Mouse (Mus musculus): ENCODE measurements at regions not wholly inside any gene's neighbourhood (a gene's known extent, or its start where the extent isn't known, plus 50 kb on each side); places are given as distances from the start of the nearest gene placed in this dataset.

DNA sequence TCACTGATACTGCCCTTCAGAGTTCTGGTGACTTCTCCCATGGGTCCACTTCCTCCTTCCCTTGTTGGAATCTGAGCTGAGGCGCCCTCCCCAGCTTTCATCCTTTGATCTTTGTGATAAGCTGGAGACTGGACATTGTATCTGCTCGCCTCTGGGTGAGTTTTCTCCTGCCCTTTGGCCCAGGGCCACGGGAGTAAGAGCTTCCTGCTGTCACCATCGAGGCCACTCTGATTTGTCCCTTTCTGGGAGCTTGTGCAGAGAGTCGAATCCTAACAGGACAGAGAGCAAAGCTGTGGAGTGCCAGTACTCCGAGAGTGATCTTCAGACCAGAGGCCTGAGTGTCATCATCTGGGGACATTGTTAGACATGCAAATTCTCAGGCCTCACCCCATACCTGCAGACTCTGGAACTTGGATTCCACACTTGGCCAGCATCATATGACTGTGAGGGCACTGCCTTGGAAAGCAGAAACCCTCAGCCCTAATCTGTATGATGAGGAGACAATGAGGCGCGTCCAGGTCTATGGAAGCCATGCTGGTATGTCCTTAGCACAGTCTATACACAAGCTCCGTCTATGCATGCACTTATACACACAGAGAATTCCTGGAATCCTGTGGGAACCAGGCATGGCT lies 81.5 kb downstream of the Vegfa start:
- DNase-seq (ENCODE audit: low spot score) (no peak), ATAC-seq (replicated peaks; ENCODE audit: low FRiP score) (no peak)
- Histone ChIP-seq H3K27ac (ENCODE audit: low read depth, low read length) (no peak overlapping the region), H3K9ac (ENCODE audit: low read length) (no peak overlapping the region), H3K4me2 (ENCODE audit: low read depth, low read length, severe bottlenecking) (no peak overlapping the region), H3K4me1 (replicated peaks; ENCODE audit: control insufficient read depth, insufficient read depth, low read length) (no peaks in the 10 kb centered on the region), H3K36me3 (ENCODE audit: control insufficient read depth, insufficient read depth, low read length) (no peaks in the 10 kb centered on the region), H3K4me3 (ENCODE audit: low read depth, low read length) (no peak overlapping the region), H3K27me3 (ENCODE audit: control insufficient read depth, insufficient read depth, low read length) (no peaks in the 10 kb centered on the region), H3K9me3 (ENCODE audit: control insufficient read depth, low read length) (no peaks in the 10 kb centered on the region)
- 59% methylated on average over 9 of the region's 9 CpGs for WGBS

DNA sequence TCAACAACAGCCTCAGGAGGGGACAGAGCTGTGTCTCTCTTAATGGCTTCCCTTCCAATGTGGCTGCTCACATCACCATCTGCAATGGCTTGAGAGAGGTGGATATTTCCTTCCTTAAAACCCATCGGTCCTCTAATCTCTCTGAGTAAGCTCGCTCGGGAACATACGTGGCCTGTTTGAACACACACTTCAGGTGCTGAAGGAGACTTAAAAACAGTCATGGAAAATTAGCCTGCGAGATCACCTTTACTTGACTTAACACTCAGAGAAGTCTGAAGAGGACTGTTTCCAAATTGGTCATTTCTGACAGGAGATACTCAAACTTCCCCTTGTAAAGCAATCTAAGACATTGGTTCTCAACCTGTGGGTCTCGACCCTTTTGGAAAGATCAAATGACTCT lies 83.0 kb downstream of the Vegfa start:
- no peaks in the 10 kb centered on the region for H3K36me3 ChIP-seq (ENCODE audit: control insufficient read depth, insufficient read depth, low read length)
- H3K4me2 ChIP-seq (ENCODE audit: low read depth, low read length, severe bottlenecking): no peak overlapping the region
- H3K9me3 ChIP-seq (ENCODE audit: control insufficient read depth, low read length): no peaks in the 10 kb centered on the region
- no peak overlapping the region for H3K9ac ChIP-seq (ENCODE audit: low read length)
- 91% methylated on average over 6 of the region's 6 CpGs for WGBS
- H3K27me3 ChIP-seq (ENCODE audit: control insufficient read depth, insufficient read depth, low read length): no peaks in the 10 kb centered on the region
- H3K4me3 ChIP-seq (ENCODE audit: low read depth, low read length): no peak overlapping the region
- ATAC-seq (replicated peaks; ENCODE audit: low FRiP score): no peak
- H3K4me1 ChIP-seq (replicated peaks; ENCODE audit: control insufficient read depth, insufficient read depth, low read length): no peaks in the 10 kb centered on the region
- no peak overlapping the region for H3K27ac ChIP-seq (ENCODE audit: low read depth, low read length)
- no peak for DNase-seq (ENCODE audit: low spot score)

DNA sequence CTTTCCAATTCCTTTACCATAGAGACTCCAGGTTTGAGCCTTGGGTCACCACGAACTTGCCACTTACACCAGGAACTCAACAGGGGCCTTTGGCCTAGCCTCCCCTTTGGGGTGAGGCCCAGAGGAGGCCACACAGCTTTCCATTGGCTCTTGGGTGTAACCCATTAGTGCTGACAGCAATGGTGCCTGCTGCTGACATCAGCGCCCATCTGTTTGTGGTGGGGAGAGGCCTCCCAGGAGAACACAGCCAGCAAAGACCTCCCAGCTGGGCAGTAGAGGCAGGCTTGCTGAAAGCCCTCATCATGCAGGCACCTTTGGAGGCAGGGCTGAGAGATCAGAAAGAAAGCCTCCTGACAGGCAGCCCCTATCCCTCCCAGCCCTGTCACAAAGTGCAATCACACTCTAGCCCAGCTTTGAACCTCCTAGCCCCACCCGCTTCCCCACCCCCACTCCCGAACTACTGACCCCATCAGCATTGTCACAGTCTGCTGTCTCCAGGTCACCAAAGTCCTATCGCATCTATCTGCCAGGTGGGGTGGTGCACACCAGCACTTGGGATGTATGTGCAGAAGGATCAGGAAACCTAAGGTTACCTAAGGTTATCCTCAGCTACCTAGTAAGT lies 83.7 kb downstream of the Vegfa start:
- H3K4me1 ChIP-seq (replicated peaks; ENCODE audit: control insufficient read depth, insufficient read depth, low read length): no peaks in the 10 kb centered on the region
- H3K27me3 ChIP-seq (ENCODE audit: control insufficient read depth, insufficient read depth, low read length): no peaks in the 10 kb centered on the region
- H3K9me3 ChIP-seq (ENCODE audit: control insufficient read depth, low read length): no peaks in the 10 kb centered on the region
- H3K4me2 ChIP-seq (ENCODE audit: low read depth, low read length, severe bottlenecking): no peak overlapping the region
- H3K9ac ChIP-seq (ENCODE audit: low read length): no peak overlapping the region
- 76% methylated on average over 5 of the region's 5 CpGs for WGBS
- DNase-seq (ENCODE audit: low spot score) (no peak), ATAC-seq (replicated peaks; ENCODE audit: low FRiP score) (no peak)
- no peak overlapping the region for H3K27ac ChIP-seq (ENCODE audit: low read depth, low read length)
- no peaks in the 10 kb centered on the region for H3K36me3 ChIP-seq (ENCODE audit: control insufficient read depth, insufficient read depth, low read length)
- H3K4me3 ChIP-seq (ENCODE audit: low read depth, low read length): no peak overlapping the region

DNA sequence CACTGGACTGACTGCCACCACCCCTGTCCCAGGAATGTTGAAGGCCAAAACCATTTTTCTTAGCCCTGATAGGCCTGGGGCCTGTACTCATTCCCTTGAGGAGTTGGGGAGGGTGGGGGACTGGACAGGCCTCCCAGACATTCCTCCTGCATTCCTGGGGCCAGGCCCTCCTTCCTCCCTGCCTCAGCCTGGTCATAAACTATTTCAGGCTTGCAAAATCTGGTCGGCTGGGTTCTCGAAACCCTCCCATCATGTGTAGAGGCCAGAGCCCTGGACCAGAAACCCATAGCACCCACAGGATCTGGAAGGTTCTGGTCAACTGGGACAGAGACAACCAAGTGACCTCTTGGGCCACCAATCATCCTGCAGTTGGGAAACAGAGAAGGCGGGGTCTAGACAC lies 87.2 kb downstream of the Vegfa start:
- DNase-seq (ENCODE audit: low spot score): no peak

DNA sequence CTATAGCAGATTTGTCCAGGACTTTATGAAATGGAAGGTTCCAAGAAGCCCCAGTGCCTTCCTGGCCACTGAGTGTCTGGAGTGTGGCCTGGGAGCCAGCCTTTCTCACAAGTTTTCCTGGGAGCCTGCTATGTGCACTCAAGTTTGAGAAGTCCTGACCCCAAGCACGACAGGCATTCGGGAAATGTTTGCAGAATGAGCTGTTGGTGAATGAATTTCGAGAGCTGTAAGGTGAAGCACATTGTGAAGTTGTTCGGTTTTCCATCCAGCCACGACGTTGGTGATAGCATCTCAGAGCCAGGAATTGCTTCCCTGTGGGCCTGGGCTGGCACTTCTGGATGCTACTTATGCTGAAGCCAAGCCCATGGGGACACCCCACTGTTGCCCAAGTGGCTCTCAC lies 88.9 kb downstream of the Vegfa start:
- no peaks in the 10 kb centered on the region for H3K4me1 ChIP-seq (replicated peaks; ENCODE audit: control insufficient read depth, insufficient read depth, low read length)
- no peak overlapping the region for H3K4me2 ChIP-seq (ENCODE audit: low read depth, low read length, severe bottlenecking)
- no peaks in the 10 kb centered on the region for H3K27me3 ChIP-seq (ENCODE audit: control insufficient read depth, insufficient read depth, low read length)
- 82% methylated on average over 6 of the region's 6 CpGs for WGBS
- no peaks in the 10 kb centered on the region for H3K9me3 ChIP-seq (ENCODE audit: control insufficient read depth, low read length)
- DNase-seq (ENCODE audit: low spot score): no peak
- H3K4me3 ChIP-seq (ENCODE audit: low read depth, low read length): no peak overlapping the region
- no peak overlapping the region for H3K9ac ChIP-seq (ENCODE audit: low read length)
- no peak for ATAC-seq (replicated peaks; ENCODE audit: low FRiP score)
- no peaks in the 10 kb centered on the region for H3K36me3 ChIP-seq (ENCODE audit: control insufficient read depth, insufficient read depth, low read length)
- no peak overlapping the region for H3K27ac ChIP-seq (ENCODE audit: low read depth, low read length)

More for the DNA sequence above, 87.2 kb downstream of the Vegfa start:
- Histone ChIP-seq H3K4me1 (replicated peaks; ENCODE audit: control insufficient read depth, insufficient read depth, low read length) (no peaks in the 10 kb centered on the region), H3K9ac (ENCODE audit: low read length) (no peak overlapping the region), H3K27me3 (ENCODE audit: control insufficient read depth, insufficient read depth, low read length) (no peaks in the 10 kb centered on the region), H3K4me3 (ENCODE audit: low read depth, low read length) (no peak overlapping the region), H3K36me3 (ENCODE audit: control insufficient read depth, insufficient read depth, low read length) (no peaks in the 10 kb centered on the region), H3K9me3 (ENCODE audit: control insufficient read depth, low read length) (no peaks in the 10 kb centered on the region), H3K27ac (ENCODE audit: low read depth, low read length) (no peak overlapping the region), H3K4me2 (ENCODE audit: low read depth, low read length, severe bottlenecking) (no peak overlapping the region)
- no peak for ATAC-seq (replicated peaks; ENCODE audit: low FRiP score)
- WGBS: 92% methylated on average over 3 of the region's 3 CpGs

DNA sequence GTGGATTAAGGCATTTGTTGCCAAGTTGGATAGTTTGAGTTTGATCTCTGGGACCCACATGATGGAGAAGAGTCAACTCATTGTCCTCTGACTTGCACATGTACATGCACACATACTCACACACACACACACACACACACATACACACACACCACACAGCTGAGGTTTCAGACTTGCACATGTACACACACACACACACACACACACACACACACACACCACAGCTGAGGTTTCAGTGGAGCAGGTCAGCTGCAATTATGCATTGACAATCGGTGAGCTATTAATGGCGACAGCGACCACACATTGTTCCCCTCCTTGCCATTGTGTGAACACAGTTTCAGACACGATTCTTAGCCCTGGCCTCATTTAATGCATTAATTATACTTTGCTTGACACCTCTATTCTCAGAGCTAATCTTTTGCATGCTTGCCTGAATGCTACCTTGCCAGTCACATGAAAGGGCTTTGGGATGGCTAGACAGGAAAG lies 90.2 kb downstream of the Vegfa start:
- no peak overlapping the region for H3K9ac ChIP-seq (ENCODE audit: low read length)
- DNase-seq (ENCODE audit: low spot score): no peak
- 37% methylated on average over 4 of the region's 4 CpGs for WGBS

DNA sequence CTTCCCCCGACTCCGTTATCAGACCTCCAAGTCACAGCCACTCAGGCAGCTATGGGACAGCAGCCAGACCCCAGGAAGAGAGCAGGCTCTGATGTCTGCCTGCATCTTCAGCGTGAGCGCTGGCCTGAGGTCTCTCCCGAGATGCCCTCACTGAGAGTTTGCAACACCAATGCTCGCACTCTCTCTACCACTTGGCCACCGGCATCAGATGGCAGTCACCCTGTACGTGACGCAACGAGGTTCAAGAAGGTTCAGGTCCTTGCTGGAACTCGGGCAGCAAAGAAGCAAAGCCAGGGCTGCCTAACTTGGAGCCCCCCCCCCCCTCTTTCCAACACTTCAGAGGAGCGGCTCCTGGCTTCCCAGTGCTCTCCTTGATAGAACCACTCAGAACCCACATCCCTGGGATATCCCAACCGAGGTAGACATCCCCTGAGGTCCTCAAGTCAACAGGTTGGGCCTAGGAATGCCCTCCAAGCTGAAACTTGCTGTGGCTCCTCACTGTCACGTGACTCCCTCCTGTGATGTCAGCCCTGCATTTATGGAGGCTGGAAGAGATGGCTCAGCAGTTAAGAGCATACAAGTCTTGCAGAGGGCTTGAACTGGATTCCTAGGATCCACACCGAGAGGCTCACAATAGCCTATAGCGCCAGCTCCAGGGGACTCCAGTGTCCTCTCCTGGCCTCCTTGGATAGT lies 91.9 kb downstream of the Vegfa start:
- Histone ChIP-seq H3K36me3 (ENCODE audit: control insufficient read depth, insufficient read depth, low read length) (no peaks in the 10 kb centered on the region), H3K4me1 (replicated peaks; ENCODE audit: control insufficient read depth, insufficient read depth, low read length) (0 out of 2 replicates have a peak, but pooled peaks cover 3% of the 10 kb centered on the region), H3K9ac (ENCODE audit: low read length) (no peak overlapping the region), H3K9me3 (ENCODE audit: control insufficient read depth, low read length) (no peaks in the 10 kb centered on the region), H3K4me2 (ENCODE audit: low read depth, low read length, severe bottlenecking) (no peak overlapping the region), H3K27ac (ENCODE audit: low read depth, low read length) (no peak overlapping the region), H3K4me3 (ENCODE audit: low read depth, low read length) (no peak overlapping the region), H3K27me3 (ENCODE audit: control insufficient read depth, insufficient read depth, low read length) (no peaks in the 10 kb centered on the region)
- WGBS: 92% methylated on average over 16 of the region's 16 CpGs
- DNase-seq (ENCODE audit: low spot score) (no peak), ATAC-seq (replicated peaks; ENCODE audit: low FRiP score) (no peak)

More for the DNA sequence above, 90.2 kb downstream of the Vegfa start:
- 0 out of 2 replicates have a peak, but pooled peaks cover under 1% of the 10 kb centered on the region for H3K4me1 ChIP-seq (replicated peaks; ENCODE audit: control insufficient read depth, insufficient read depth, low read length)
- no peak for ATAC-seq (replicated peaks; ENCODE audit: low FRiP score)
- H3K27me3 ChIP-seq (ENCODE audit: control insufficient read depth, insufficient read depth, low read length): no peaks in the 10 kb centered on the region
- no peaks in the 10 kb centered on the region for H3K9me3 ChIP-seq (ENCODE audit: control insufficient read depth, low read length)
- no peak overlapping the region for H3K4me3 ChIP-seq (ENCODE audit: low read depth, low read length)
- no peak overlapping the region for H3K27ac ChIP-seq (ENCODE audit: low read depth, low read length)
- no peak overlapping the region for H3K4me2 ChIP-seq (ENCODE audit: low read depth, low read length, severe bottlenecking)
- no peaks in the 10 kb centered on the region for H3K36me3 ChIP-seq (ENCODE audit: control insufficient read depth, insufficient read depth, low read length)

DNA sequence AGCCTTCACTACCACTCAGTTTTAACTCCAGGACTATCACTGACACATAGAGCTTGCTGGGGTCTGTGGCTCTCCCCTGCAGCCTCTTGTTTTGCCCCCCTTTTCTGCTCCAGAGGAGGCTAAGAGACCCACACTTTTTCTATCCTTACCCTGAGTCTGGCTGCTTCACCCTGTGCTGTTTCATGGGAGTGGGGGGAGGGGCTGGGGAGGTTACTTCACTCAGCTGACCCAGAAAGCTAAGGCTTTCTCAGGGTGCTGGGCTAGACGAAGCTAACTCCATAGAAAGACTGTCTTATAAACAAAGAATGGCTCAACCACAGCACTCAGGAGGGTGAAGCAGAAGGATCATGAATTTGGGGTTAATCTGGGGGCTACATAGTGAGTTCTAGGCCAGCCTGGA lies 93.9 kb downstream of the Vegfa start:
- no peaks in the 10 kb centered on the region for H3K27me3 ChIP-seq (ENCODE audit: control insufficient read depth, insufficient read depth, low read length)
- ATAC-seq (replicated peaks; ENCODE audit: low FRiP score): no peak
- H3K4me1 ChIP-seq (replicated peaks; ENCODE audit: control insufficient read depth, insufficient read depth, low read length): peaks cover 10% of the 10 kb centered on the region; the same call in 1 of the 2 replicates

More for the DNA sequence above, 93.9 kb downstream of the Vegfa start:
- Histone ChIP-seq H3K9ac (ENCODE audit: low read length) (no peak overlapping the region), H3K27ac (ENCODE audit: low read depth, low read length) (no peak overlapping the region), H3K9me3 (ENCODE audit: control insufficient read depth, low read length) (no peaks in the 10 kb centered on the region), H3K36me3 (ENCODE audit: control insufficient read depth, insufficient read depth, low read length) (no peaks in the 10 kb centered on the region), H3K4me2 (ENCODE audit: low read depth, low read length, severe bottlenecking) (no peak overlapping the region), H3K4me3 (ENCODE audit: low read depth, low read length) (no peak overlapping the region)
- WGBS: 27% methylated on average over 1 of the region's 1 CpGs
- no peak for DNase-seq (ENCODE audit: low spot score)
